Mouse (Mus musculus) limb, embryonic 13.5 days (tissue): ENCODE data around the gene Ceacam10. TPM values are rescaled to one million over a fixed set of nuclear protein-coding genes. Genes with fewer than 3 reads are reported as not detected.

Experiments
- ATAC-seq: fragments of 200-750 bp; cut with Nextera tagmentation; 2 replicates; pipeline ENCODE4 v1.8.0; 2017; ENCODE audit warnings: low read depth, moderate number of reproducible peaks, moderate TSS enrichment; ENCODE audit not compliant: low FRiP score
- H3K27ac ChIP-seq: fragments of 300-500 bp; sonication (generic); 2 replicates; pipeline ENCODE4 v1.5.1; 2015; ENCODE audit warnings: inconsistent platforms, mild to moderate bottlenecking, moderate library complexity
- H3K27me3 ChIP-seq: fragments of 300-500 bp; sonication (generic); 2 replicates; pipeline ENCODE4 v1.6.1; 2015; ENCODE audit warnings: mild to moderate bottlenecking, inconsistent platforms
- H3K36me3 ChIP-seq: fragments of 300-500 bp; sonication (generic); 2 replicates; pipeline ENCODE4 v1.6.1; 2015; ENCODE audit warnings: inconsistent platforms, mild to moderate bottlenecking, moderate library complexity
- H3K4me1 ChIP-seq: fragments of 300-500 bp; sonication (generic); 2 replicates; pipeline ENCODE4 v1.6.1; 2015; ENCODE audit warnings: inconsistent platforms
- H3K4me2 ChIP-seq: fragments of 300-500 bp; sonication (generic); replicated peaks from 2 replicates; pipeline ENCODE4 v1.6.1; 2015; ENCODE audit warnings: inconsistent platforms, mild to moderate bottlenecking, moderate library complexity
- H3K4me3 ChIP-seq: fragments of 300-500 bp; sonication (generic); 2 replicates; pipeline ENCODE4 v1.5.1; 2015; ENCODE audit warnings: moderate library complexity, mild to moderate bottlenecking, inconsistent platforms
- H3K9ac ChIP-seq: fragments of 300-500 bp; sonication (generic); 2 replicates; pipeline ENCODE4 v1.6.1; 2015; ENCODE audit warnings: mild to moderate bottlenecking, inconsistent platforms
- H3K9me3 ChIP-seq: fragments of 300-500 bp; sonication (generic); 2 replicates; pipeline ENCODE4 v1.6.1; 2016; ENCODE audit warnings: inconsistent platforms
- WGBS: fragments of 180-500 bp; shearing (Covaris S2); methylation state at CpG from one replicate; pipeline ENCODE4 v1.1.7; 2015; 5-methylcytosine and 5-hydroxymethylcytosine counted together
- polyA plus RNA-seq: library from polyadenylated mRNA; unstranded; fragments of >200 nt; fragmentation: Nextera tagmentation; extraction: Ambion mirVana; gene quantifications from 2 replicates; pipeline ENCODE4 v1.2.1, GENCODE M21; 2015

Gene Ceacam10
- polyA plus RNA-seq, 1 experiment from 2014 or later: 0.39 TPM

- no peak for ATAC-seq
- Histone ChIP-seq H3K4me1 (no peaks in the 10 kb centered on the region), H3K9ac (no peak overlapping the region), H3K27ac (no peak overlapping the region), H3K4me2 (no peak overlapping the region), H3K27me3 (no peaks in the 10 kb centered on the region), H3K4me3 (no peak overlapping the region), H3K9me3 (peaks cover 31% of the 10 kb centered on the region; the same call in 1 of the 2 replicates), H3K36me3 (no peaks in the 10 kb centered on the region)
- WGBS: 89% methylated on average over 1 of the region's 1 CpGs
These were observed 20.9 kb downstream of the Ceacam10 start for GRCm38 (mm10) chr7:24797918-24798317.

- Histone ChIP-seq H3K27me3 (no peaks in the 10 kb centered on the region), H3K9ac (no peak overlapping the region), H3K36me3 (no peaks in the 10 kb centered on the region), H3K4me3 (no peak overlapping the region), H3K27ac (no peak overlapping the region), H3K9me3 (peaks cover 18% of the 10 kb centered on the region; the same call in 1 of the 2 replicates), H3K4me1 (no peaks in the 10 kb centered on the region), H3K4me2 (no peak overlapping the region)
- ATAC-seq: no peak
- WGBS: 67% methylated on average over 7 of the region's 7 CpGs
These were observed 25.3 kb downstream of the Ceacam10 start for GRCm38 (mm10) chr7:24802149-24802767.

GRCm38 (mm10) chr7:24804826-24805225, 27.8 kb downstream of the Ceacam10 start:
- WGBS: 56% methylated on average over 6 of the region's 6 CpGs
- no peak for ATAC-seq
- no peaks in the 10 kb centered on the region for H3K9me3 ChIP-seq

GRCm38 (mm10) chr7:24809041-24809440, 32.0 kb downstream of the Ceacam10 start:
- no peak for ATAC-seq
- H3K36me3 ChIP-seq: no peaks in the 10 kb centered on the region
- H3K27me3 ChIP-seq: no peaks in the 10 kb centered on the region
- WGBS: 25% methylated on average over 2 of the region's 2 CpGs
- no peaks in the 10 kb centered on the region for H3K9me3 ChIP-seq
- H3K4me2 ChIP-seq: no peak overlapping the region
- H3K4me3 ChIP-seq: no peak overlapping the region
- H3K9ac ChIP-seq: no peak overlapping the region
- H3K4me1 ChIP-seq: no peaks in the 10 kb centered on the region
- no peak overlapping the region for H3K27ac ChIP-seq

More at GRCm38 (mm10) chr7:24804826-24805225, 27.8 kb downstream of the Ceacam10 start:
- Histone ChIP-seq H3K4me1 (no peaks in the 10 kb centered on the region), H3K36me3 (no peaks in the 10 kb centered on the region), H3K4me3 (no peak overlapping the region), H3K9ac (no peak overlapping the region), H3K27me3 (no peaks in the 10 kb centered on the region), H3K27ac (no peak overlapping the region), H3K4me2 (no peak overlapping the region)

GRCm38 (mm10) chr7:24817502-24817901, 40.5 kb downstream of the Ceacam10 start:
- H3K9ac ChIP-seq: no peak overlapping the region
- H3K36me3 ChIP-seq: no peaks in the 10 kb centered on the region
- 1% methylated on average over 3 of the region's 3 CpGs for WGBS
- no peak; the same call in 1 of the 2 replicates for ATAC-seq
- no peak overlapping the region for H3K27ac ChIP-seq
- H3K27me3 ChIP-seq: no peaks in the 10 kb centered on the region
- H3K4me1 ChIP-seq: no peaks in the 10 kb centered on the region
- no peaks in the 10 kb centered on the region; the same call in 1 of the 2 replicates for H3K9me3 ChIP-seq
- H3K4me3 ChIP-seq: no peak overlapping the region
- no peak overlapping the region for H3K4me2 ChIP-seq

- Histone ChIP-seq H3K9ac (no peak overlapping the region), H3K9me3 (no peaks in the 10 kb centered on the region; the same call in 1 of the 2 replicates), H3K4me3 (no peak overlapping the region), H3K36me3 (no peaks in the 10 kb centered on the region), H3K27ac (no peak overlapping the region), H3K27me3 (peaks cover 3% of the 10 kb centered on the region; the same call in 1 of the 2 replicates), H3K4me1 (no peaks in the 10 kb centered on the region), H3K4me2 (no peak overlapping the region)
- 73% methylated on average over 7 of the region's 7 CpGs for WGBS
- ATAC-seq: no peak
These were observed 47.4 kb downstream of the Ceacam10 start for GRCm38 (mm10) chr7:24824452-24824851.

- Histone ChIP-seq H3K4me3 (no peak overlapping the region), H3K27ac (no peak overlapping the region), H3K4me2 (no peak overlapping the region), H3K4me1 (no peaks in the 10 kb centered on the region), H3K36me3 (no peaks in the 10 kb centered on the region), H3K9ac (no peak overlapping the region), H3K9me3 (no peaks in the 10 kb centered on the region; the same call in none of the 2 replicates), H3K27me3 (peaks cover 3% of the 10 kb centered on the region; the same call in 1 of the 2 replicates)
- 91% methylated on average over 4 of the region's 4 CpGs for WGBS
- no peak for ATAC-seq
These were observed 50.2 kb downstream of the Ceacam10 start for GRCm38 (mm10) chr7:24827181-24827580.

Other genes starting within 250 kb of the Ceacam10 start
- 6.8 and 8.1 TPM in 2 replicates for gene Irgq, start 246.5 kb upstream of the Ceacam10 start, polyA plus RNA-seq
- not detected in 2 replicates for gene Pinlyp, start 231.1 kb upstream of the Ceacam10 start, polyA plus RNA-seq
- gene Xrcc1, start 230.9 kb upstream of the Ceacam10 start, polyA plus RNA-seq: 125 and 131 TPM in 2 replicates
- 28.2 TPM in 2 replicates for gene Ethe1, start 189.7 kb upstream of the Ceacam10 start, polyA plus RNA-seq
- gene Zfp575, start 189.6 kb upstream of the Ceacam10 start, polyA plus RNA-seq: 5.9 and 6.2 TPM in 2 replicates
- gene Phldb3, start 166.4 kb upstream of the Ceacam10 start, polyA plus RNA-seq: 0.24 and 0.34 TPM in 2 replicates
- 7.9 and 10.2 TPM in 2 replicates for gene Lypd3, start 140.7 kb upstream of the Ceacam10 start, polyA plus RNA-seq
- gene Tex101, start 100.5 kb upstream of the Ceacam10 start, polyA plus RNA-seq: not detected in 2 replicates
- not detected in 2 replicates for gene BC049730, start 68.0 kb upstream of the Ceacam10 start, polyA plus RNA-seq
- gene Gm4763, start 50.3 kb upstream of the Ceacam10 start, polyA plus RNA-seq: not detected in 2 replicates
- not detected in 2 replicates for gene Cd177, start 16.9 kb upstream of the Ceacam10 start, polyA plus RNA-seq
- 19.5 and 23.9 TPM in 2 replicates for gene Gm9844, start 85.0 kb downstream of the Ceacam10 start, polyA plus RNA-seq
- gene Lypd4, start 92.7 kb downstream of the Ceacam10 start, polyA plus RNA-seq: not detected in 2 replicates
- gene Dmrtc2, start 92.9 kb downstream of the Ceacam10 start, polyA plus RNA-seq: not detected in 2 replicates
- gene Rps19, start 107.2 kb downstream of the Ceacam10 start, polyA plus RNA-seq: 2,528 and 2,568 TPM in 2 replicates
- 0.45 and 0.86 TPM in 2 replicates for gene Cd79a, start 120.2 kb downstream of the Ceacam10 start, polyA plus RNA-seq
- gene Arhgef1, start 125.7 kb downstream of the Ceacam10 start, polyA plus RNA-seq: 131 and 132 TPM in 2 replicates
- gene Gm4881, start 167.3 kb downstream of the Ceacam10 start, polyA plus RNA-seq: not detected in 2 replicates
- gene Rabac1, start 195.5 kb downstream of the Ceacam10 start, polyA plus RNA-seq: 138 and 146 TPM in 2 replicates
- gene Atp1a3, start 228.8 kb downstream of the Ceacam10 start, polyA plus RNA-seq: 0.59 and 1.3 TPM in 2 replicates